Mouse (Mus musculus) limb, embryonic 11.5 days (tissue): ENCODE results near the gene Hs6st3. TPM values are rescaled to one million over a fixed set of nuclear protein-coding genes. Genes with fewer than 3 reads are reported as not detected.

Experiments used
- ATAC-seq: fragments of 200-750 bp; cut with Nextera tagmentation; 2 replicates; pipeline ENCODE4 v1.8.0; 2017; ENCODE audit warnings: low read depth; ENCODE audit not compliant: insufficient number of reproducible peaks, low FRiP score, low TSS enrichment
- DNase-seq: peaks from one replicate; pipeline ENCODE4 v3.0.0-alpha.2; 2015; ENCODE audit warnings: low spot score
- H3K27ac ChIP-seq: fragments of 300-500 bp; sonication (generic); replicated peaks from 2 replicates; pipeline ENCODE4 v1.5.1; 2014; ENCODE audit warnings: low read depth, mild to moderate bottlenecking, low read length
- H3K27me3 ChIP-seq: fragments of 300-500 bp; sonication (generic); 2 replicates; pipeline ENCODE4 v1.6.1; 2014; ENCODE audit warnings: mild to moderate bottlenecking, low read length, mixed read lengths; ENCODE audit not compliant: control insufficient read depth, insufficient read depth
- H3K36me3 ChIP-seq: fragments of 300-500 bp; sonication (generic); 2 replicates; pipeline ENCODE4 v1.6.1; 2014; ENCODE audit warnings: mild to moderate bottlenecking, low read length, moderate library complexity, mixed read lengths; ENCODE audit not compliant: control insufficient read depth, insufficient read depth
- H3K4me1 ChIP-seq: fragments of 300-500 bp; sonication (generic); 2 replicates; pipeline ENCODE4 v1.6.1; 2014; ENCODE audit warnings: low read length, mixed read lengths; ENCODE audit not compliant: control insufficient read depth, insufficient read depth
- H3K4me2 ChIP-seq: fragments of 300-500 bp; sonication (generic); 2 replicates; pipeline ENCODE4 v1.6.1; 2014; ENCODE audit warnings: low read depth, mild to moderate bottlenecking, moderate library complexity; ENCODE audit not compliant: severe bottlenecking
- H3K4me3 ChIP-seq: fragments of 300-500 bp; sonication (generic); 2 replicates; pipeline ENCODE4 v1.5.1; 2014; ENCODE audit warnings: low read depth, low read length
- H3K9ac ChIP-seq: fragments of 300-500 bp; sonication (generic); 2 replicates; pipeline ENCODE4 v1.6.1; 2014; ENCODE audit warnings: mild to moderate bottlenecking, low read length
- H3K9me3 ChIP-seq: fragments of 300-500 bp; sonication (generic); 2 replicates; pipeline ENCODE4 v1.6.1; 2016; ENCODE audit warnings: low read length; ENCODE audit not compliant: control insufficient read depth
- WGBS: fragments of 180-500 bp; shearing (Covaris S2); extraction: QIAGEN DNeasy Blood & Tissue Kit; methylation state at CpG from one replicate; pipeline ENCODE4 v1.1.7; 2014; 5-methylcytosine and 5-hydroxymethylcytosine counted together
- polyA plus RNA-seq: library from polyadenylated mRNA; unstranded; fragments of >200 nt; fragmentation: Nextera tagmentation; extraction: Ambion mirVana; gene quantifications from 2 replicates; pipeline ENCODE4 v1.2.1, GENCODE M21; 2014

The Hs6st3 gene
- polyA plus RNA-seq, 1 experiment from 2014 or later: 0.17 TPM

DNA sequence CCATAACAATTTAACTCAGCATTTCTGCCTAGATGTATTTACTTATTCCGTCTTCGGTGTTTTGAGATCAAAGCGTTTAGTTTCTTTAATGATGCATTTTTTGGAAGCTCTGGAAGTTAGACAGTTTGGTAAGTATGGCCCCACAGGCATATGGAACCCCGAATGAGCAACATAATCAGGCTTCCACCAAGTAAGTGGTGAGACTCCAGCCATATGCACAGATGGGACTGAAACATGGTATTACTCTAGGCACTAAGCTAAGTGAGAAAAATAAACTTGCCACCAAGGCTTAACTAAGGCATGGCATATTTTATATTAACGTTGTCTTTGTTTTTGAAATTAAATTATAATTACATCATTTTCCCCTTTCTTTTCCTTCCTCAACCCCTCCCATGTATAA lies 284.8 kb downstream of the Hs6st3 start:
- 86% methylated on average over 5 of the region's 5 CpGs for WGBS
- Histone ChIP-seq H3K9ac (no peak overlapping the region), H3K27me3 (no peaks in the 10 kb centered on the region), H3K4me1 (no peaks in the 10 kb centered on the region), H3K9me3 (no peaks in the 10 kb centered on the region), H3K4me2 (no peak overlapping the region), H3K4me3 (no peak overlapping the region), H3K36me3 (no peaks in the 10 kb centered on the region), H3K27ac (no peak overlapping the region)
- ATAC-seq: no peak
- no peak for DNase-seq

GRCm38 (mm10) chr14:119450471-119450870 lies 312.3 kb downstream of the Hs6st3 start:
- WGBS: 63% methylated on average over 4 of the region's 4 CpGs
- Histone ChIP-seq H3K9me3 (no peaks in the 10 kb centered on the region), H3K4me2 (no peak overlapping the region), H3K27ac (no peak overlapping the region), H3K4me1 (no peaks in the 10 kb centered on the region), H3K4me3 (no peak overlapping the region), H3K9ac (no peak overlapping the region), H3K36me3 (no peaks in the 10 kb centered on the region), H3K27me3 (no peaks in the 10 kb centered on the region)
- no peak for DNase-seq
- ATAC-seq: no peak

GRCm38 (mm10) chr14:119451594-119451993 lies 313.5 kb downstream of the Hs6st3 start:
- Histone ChIP-seq H3K36me3 (no peaks in the 10 kb centered on the region), H3K27me3 (no peaks in the 10 kb centered on the region), H3K4me1 (no peaks in the 10 kb centered on the region), H3K4me2 (no peak overlapping the region), H3K9ac (no peak overlapping the region), H3K27ac (no peak overlapping the region), H3K4me3 (no peak overlapping the region), H3K9me3 (no peaks in the 10 kb centered on the region)
- no peak for ATAC-seq
- DNase-seq: no peak

DNA sequence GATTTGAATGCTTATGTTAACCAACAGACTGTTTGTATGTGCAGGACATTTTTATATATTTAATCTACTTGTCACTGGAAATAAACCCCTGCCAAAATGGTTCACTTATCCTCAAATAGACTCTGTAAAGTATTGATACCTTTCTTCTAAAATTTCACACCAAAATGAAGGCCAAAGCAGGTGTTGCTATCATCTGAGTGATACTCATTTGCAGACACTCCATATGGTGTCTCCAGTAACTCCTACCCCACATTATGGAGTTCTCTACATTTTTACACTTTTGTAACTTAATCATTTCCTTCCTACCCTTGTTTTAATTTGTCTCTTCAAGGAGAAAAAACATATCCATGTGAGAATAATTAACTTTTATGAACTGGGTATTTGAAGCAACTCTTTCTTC lies 314.2 kb downstream of the Hs6st3 start:
- no peak for ATAC-seq

GRCm38 (mm10) chr14:119452797-119453196 lies 314.7 kb downstream of the Hs6st3 start:
- WGBS: 74% methylated on average over 3 of the region's 3 CpGs
- Histone ChIP-seq H3K4me1 (no peaks in the 10 kb centered on the region), H3K27ac (no peak overlapping the region), H3K27me3 (no peaks in the 10 kb centered on the region), H3K9ac (no peak overlapping the region), H3K9me3 (no peaks in the 10 kb centered on the region), H3K4me3 (no peak overlapping the region), H3K36me3 (no peaks in the 10 kb centered on the region), H3K4me2 (no peak overlapping the region)
- ATAC-seq: no peak
- no peak for DNase-seq

More for the DNA sequence above, 314.2 kb downstream of the Hs6st3 start:
- H3K27me3 ChIP-seq: no peaks in the 10 kb centered on the region
- H3K27ac ChIP-seq: no peak overlapping the region
- H3K36me3 ChIP-seq: no peaks in the 10 kb centered on the region
- no peak for DNase-seq
- no peak overlapping the region for H3K4me2 ChIP-seq
- no peak overlapping the region for H3K4me3 ChIP-seq
- no peak overlapping the region for H3K9ac ChIP-seq
- no peaks in the 10 kb centered on the region for H3K4me1 ChIP-seq
- H3K9me3 ChIP-seq: no peaks in the 10 kb centered on the region

GRCm38 (mm10) chr14:119464308-119464707 lies 326.2 kb downstream of the Hs6st3 start:
- ATAC-seq: no peak

DNA sequence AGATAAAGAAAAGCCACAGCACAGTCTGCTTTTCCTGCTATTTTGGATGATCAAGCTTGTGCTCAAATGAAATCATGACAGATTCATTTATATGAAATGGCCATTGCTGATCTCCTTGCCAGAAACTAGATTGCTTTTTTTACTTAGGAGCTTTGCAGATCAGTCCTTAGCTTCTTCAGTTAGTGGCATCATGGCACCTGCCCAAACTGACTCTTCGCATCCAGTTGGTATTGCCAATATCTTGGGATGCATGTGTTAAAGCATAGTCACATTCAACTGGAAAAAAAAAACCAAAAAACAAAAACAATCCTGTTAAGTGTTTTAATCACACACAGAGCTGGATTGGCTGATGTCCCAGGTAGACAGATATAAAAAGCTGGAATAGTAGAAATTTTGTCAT lies 326.7 kb downstream of the Hs6st3 start:
- Histone ChIP-seq H3K4me1 (no peaks in the 10 kb centered on the region), H3K27ac (no peak overlapping the region), H3K9ac (no peak overlapping the region), H3K4me2 (no peak overlapping the region), H3K27me3 (no peaks in the 10 kb centered on the region), H3K9me3 (no peaks in the 10 kb centered on the region), H3K4me3 (no peak overlapping the region), H3K36me3 (no peaks in the 10 kb centered on the region)
- WGBS: 98% methylated on average over 1 of the region's 1 CpGs
- DNase-seq (no peak), ATAC-seq (no peak)

More at GRCm38 (mm10) chr14:119464308-119464707, 326.2 kb downstream of the Hs6st3 start:
- Histone ChIP-seq H3K36me3 (no peaks in the 10 kb centered on the region), H3K27me3 (no peaks in the 10 kb centered on the region), H3K4me3 (no peak overlapping the region), H3K9me3 (no peaks in the 10 kb centered on the region), H3K4me1 (no peaks in the 10 kb centered on the region), H3K4me2 (no peak overlapping the region), H3K27ac (no peak overlapping the region), H3K9ac (no peak overlapping the region)
- WGBS: 90% methylated on average over 5 of the region's 5 CpGs
- DNase-seq: no peak

- Histone ChIP-seq H3K9ac (no peak overlapping the region), H3K27me3 (no peaks in the 10 kb centered on the region), H3K4me3 (no peak overlapping the region), H3K4me1 (no peaks in the 10 kb centered on the region), H3K36me3 (no peaks in the 10 kb centered on the region), H3K27ac (no peak overlapping the region), H3K4me2 (no peak overlapping the region), H3K9me3 (no peaks in the 10 kb centered on the region)
- DNase-seq (no peak), ATAC-seq (no peak)
- 73% methylated on average over 5 of the region's 5 CpGs for WGBS
Measured at GRCm38 (mm10) chr14:119466899-119467588, 328.9 kb downstream of the Hs6st3 start.

- Histone ChIP-seq H3K4me2 (no peak overlapping the region), H3K9ac (no peak overlapping the region), H3K36me3 (no peaks in the 10 kb centered on the region), H3K4me1 (no peaks in the 10 kb centered on the region), H3K9me3 (no peaks in the 10 kb centered on the region), H3K4me3 (no peak overlapping the region), H3K27ac (no peak overlapping the region), H3K27me3 (no peaks in the 10 kb centered on the region)
- ATAC-seq (no peak), DNase-seq (no peak)
- WGBS: 94% methylated on average over 9 of the region's 9 CpGs
Measured at GRCm38 (mm10) chr14:119476582-119476981, 338.4 kb downstream of the Hs6st3 start.
